Mouse (Mus musculus) adrenal gland, adult 18-20 months (tissue): ENCODE measurements around the gene Prkce. TPM values are rescaled to one million over a fixed set of nuclear protein-coding genes. Genes with fewer than 3 reads are reported as not detected.

Experiments
- DNase-seq, 2 experiments: peaks; one replicate each; pipeline ENCODE4 v3.0.0; 2021 to 2022; ENCODE audit warnings: low spot score in 2 of 2
- total RNA-seq, 2 experiments: library from RNA; stranded (reverse); gene quantifications; 1 replicate in 1 of 2; 2 replicates in 1 of 2; pipeline ENCODE4 v1.2.3; 2021

Prkce gene
- total RNA-seq, 2 experiments from 2014 or later: 17.5 to 22.9 TPM

DNA sequence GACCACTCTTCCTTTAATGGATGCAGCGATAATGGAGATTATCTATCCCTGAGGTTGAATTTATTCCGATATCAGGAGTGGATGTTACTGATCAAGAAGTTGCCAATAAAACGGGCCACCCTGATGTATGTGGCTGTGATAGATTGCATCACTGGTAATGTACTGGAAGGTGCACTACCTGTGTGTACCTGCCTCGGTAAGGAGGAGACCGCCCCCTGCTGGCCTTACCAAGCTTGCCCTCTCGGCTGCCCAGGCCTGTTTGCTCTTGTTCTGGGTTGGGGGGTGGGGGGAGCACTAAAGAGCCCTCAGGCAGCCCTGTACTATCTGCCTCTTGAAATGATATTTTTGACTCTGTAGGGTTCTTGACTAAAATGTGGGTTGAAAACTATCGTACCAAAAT lies 48.2 kb downstream of the Prkce start:
- DNase-seq: peak; percentile 39 to 51

GRCm38 (mm10) chr17:86217468-86217867 lies 49.9 kb downstream of the Prkce start:
- no peak for DNase-seq

DNA sequence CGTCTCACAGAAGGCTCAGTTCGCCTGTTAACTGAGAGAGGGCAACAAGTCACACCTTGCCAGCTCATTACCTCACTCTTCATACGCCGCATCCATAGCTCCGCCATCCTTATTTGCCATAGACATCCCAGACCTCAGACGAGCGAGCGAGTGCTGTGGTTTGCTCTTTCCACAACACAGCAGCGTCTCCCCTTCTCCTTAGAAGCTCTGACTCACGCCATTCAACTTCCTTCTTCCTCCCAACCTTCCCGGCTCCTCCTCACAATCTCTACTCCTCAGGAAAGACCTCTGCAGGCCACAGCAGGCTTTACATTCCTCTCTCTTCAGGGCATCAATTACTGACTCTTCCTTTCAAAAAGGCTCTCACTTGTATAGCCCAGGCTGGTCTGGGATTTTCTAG lies 51.0 kb downstream of the Prkce start:
- DNase-seq: no peak

GRCm38 (mm10) chr17:86225488-86226186 lies 58.1 kb downstream of the Prkce start:
- DNase-seq: no peak

- no peak for DNase-seq
These were observed 58.6 kb downstream of the Prkce start for GRCm38 (mm10) chr17:86226198-86226597.

GRCm38 (mm10) chr17:86226635-86227034 lies 59.0 kb downstream of the Prkce start:
- no peak for DNase-seq

GRCm38 (mm10) chr17:86227389-86227788 lies 59.8 kb downstream of the Prkce start:
- no peak for DNase-seq

- no peak for DNase-seq
These were observed 61.3 kb downstream of the Prkce start for GRCm38 (mm10) chr17:86228850-86229249.

GRCm38 (mm10) chr17:86230141-86230633 lies 62.6 kb downstream of the Prkce start:
- no peak for DNase-seq

DNA sequence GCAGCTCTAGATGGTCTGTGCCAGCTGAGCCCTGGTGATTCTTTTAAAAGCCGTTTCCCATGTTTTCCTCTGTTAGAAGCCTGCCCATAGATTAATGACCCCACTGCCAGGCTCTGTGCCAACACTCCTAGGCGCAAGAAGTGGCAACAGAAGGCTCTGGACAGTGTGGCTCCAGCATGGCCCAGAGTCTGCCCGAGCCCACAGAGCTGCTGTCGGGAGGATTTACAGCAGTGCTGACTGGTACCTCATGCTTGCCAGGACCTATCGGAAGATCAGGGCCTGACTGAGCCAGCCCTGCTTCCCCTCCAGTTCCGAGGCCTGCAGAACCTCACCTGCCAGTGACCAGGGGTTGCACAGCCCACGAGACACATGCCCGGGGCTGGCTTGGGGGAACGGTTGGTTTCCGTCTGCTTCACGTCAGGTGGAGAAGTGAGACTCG lies 64.2 kb downstream of the Prkce start:
- DNase-seq: no peak

DNA sequence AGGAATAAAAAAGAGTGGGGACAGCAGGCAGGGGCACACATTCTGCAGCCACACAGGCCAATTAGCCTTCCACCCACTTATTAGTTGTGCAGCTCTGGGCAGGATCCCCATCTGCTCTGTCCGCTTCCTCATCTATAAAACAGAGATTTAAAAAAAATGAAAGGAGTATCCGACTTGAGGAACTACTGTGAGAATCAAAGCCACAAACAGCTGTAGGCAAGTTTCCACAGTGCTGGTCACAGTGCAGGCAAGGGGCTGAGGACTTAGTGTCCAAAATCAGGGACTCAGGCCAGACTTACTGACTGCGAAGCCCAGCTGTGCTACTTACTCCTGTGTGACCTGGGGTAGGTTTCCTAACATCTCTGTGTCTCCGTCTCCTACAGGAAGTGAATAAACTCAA lies 64.7 kb downstream of the Prkce start:
- no peak for DNase-seq

- DNase-seq: no peak
These were observed 67.1 kb downstream of the Prkce start for GRCm38 (mm10) chr17:86234587-86235150.

DNA sequence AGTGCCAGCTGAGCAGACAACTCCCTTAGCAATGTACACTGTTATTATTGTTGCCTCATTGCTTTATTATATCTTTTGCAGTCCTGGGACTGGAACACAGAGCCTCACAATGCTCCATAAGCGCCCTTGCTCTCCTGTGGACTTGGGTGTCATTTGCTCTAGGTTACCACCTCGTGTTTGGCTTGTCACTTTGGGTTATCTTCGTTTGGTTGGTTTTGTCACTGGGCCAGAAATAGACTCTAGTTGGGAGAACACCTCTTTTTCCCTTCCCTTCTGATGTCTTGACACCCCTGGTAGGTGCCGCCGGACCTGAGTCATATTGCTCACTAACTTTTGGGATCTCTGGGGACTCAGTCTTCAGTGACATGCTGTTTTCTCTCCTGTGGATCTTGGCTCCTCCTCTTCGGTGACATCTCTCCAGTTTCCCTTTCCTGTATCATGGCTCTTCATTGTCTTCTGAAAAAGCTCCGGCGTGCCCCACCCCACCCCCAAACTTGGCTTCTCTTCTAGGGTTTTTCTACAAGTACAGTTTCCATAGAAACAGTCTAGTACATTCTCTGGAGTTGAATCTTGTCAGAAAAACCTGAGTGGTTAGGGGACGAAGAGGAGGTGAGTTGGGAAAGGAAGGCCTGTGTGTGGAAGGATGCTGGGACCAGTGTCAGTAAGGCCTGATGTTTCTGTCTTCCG lies 68.6 kb downstream of the Prkce start:
- DNase-seq: no peak

DNA sequence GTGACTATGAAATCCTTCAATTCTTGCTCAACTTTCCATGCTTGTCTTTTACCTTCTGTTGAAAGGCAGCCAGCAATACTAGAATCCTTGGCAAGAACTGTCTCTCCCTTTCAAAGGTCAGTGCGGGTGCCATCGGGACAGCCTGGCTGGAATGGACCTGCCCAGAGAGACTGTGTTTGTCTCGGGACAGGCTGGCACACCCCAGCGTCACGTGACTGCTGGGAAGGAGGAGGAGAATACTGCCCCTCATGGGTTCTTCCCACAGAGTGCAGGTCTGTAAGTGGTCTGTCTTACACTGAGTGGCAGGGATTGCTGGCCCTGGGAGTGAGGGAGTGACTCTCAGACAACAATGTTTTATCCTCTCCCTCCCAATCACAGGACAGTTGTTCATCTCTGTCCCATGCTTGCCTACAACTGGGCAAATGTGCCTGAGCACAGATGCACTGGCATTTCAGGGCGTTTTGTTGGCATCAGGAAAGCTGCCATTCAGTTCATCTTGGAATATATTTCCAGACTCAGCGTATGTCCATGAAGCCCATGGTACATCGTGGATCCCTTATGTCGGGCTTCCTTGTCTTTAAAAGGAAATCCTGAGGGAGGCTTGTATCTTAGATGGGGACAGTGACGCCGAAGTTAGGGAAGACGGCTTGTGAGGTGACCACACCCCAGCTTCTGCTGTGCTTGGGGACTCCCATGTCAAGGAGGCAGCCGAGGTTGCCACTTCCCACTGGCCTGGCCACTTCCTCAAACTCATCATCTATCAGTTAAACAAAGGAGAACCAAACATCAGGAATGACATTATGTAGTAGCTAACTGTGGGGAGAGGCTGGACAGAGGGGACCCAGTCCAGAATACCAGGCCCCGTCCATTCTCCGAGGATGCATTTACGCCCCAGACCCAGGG lies 69.5 kb downstream of the Prkce start:
- peak; percentile 40 to 44 for DNase-seq

- no peak for DNase-seq
These were observed 74.7 kb downstream of the Prkce start for GRCm38 (mm10) chr17:86242291-86242690.

DNA sequence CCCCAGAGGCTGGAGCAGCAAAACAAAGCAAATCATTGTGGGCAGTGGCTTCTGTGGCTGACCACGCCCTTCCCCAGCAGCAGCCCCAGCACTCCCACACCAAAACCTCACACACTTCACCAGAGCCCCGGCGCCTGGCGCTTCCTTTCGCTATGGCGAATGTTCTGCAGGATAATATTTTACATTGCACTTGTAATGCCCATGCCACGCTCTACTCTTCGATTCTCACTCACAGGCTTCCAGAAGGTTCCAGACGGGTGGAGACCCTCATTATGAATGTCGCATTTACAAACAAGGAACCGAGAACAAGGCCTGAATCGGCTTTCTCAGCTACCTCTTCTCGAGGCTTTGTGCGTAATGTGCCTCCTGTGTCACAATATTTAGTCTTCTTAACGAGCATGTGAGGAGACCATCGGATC lies 75.5 kb downstream of the Prkce start:
- no peak for DNase-seq

GRCm38 (mm10) chr17:86244397-86244796 lies 76.8 kb downstream of the Prkce start:
- DNase-seq: no peak

- no peak for DNase-seq
These were observed 81.2 kb downstream of the Prkce start for GRCm38 (mm10) chr17:86248832-86249231.

DNA sequence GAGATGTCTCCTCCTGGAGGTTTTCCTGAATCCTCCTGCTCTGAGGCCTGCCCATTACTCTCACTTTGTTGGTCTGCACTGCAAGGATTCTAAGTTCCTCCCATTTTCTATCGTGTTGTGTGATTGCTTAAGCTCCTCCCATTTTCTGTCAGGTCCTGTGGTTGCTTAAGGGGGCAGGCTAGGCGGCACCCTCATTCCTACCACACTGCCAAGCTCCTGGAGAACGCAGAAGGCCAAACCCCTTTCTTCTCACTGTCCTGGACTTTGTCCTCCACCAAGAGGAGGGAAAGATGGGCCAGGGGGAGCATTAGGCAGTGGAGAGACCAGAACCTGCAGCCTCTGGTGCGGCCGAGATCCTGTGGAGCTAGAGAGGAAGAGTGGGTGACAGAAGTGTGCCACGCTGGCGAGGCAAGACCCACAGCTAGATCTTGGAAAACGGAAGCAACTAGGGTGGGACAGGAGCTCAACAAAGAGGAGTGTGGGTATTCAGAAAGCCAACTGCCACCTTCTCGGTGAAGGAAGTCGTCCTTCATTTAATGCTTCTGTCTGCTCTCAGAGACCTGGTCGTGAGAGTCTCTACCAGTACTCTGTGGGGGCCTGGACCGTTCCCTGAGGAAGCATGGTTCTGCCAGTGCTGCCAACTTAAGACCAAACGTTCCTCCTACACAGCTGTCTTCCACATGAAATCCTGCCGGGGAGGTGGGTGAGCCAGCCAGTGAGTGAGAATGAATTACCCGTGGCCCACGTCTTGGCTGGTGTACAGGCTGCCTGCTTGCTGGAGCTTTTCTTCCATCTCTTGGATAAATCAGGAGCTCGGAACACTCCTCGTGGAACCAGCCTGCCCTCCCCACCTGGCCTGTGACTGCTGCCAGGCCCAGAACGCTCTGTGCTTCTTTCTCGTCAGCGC lies 82.2 kb downstream of the Prkce start:
- no peak for DNase-seq

GRCm38 (mm10) chr17:86250406-86250905 lies 82.9 kb downstream of the Prkce start:
- no peak for DNase-seq
